Mouse (Mus musculus): ENCODE data around the gene Dlgap4.
"Not testable (repeated sequence)": the region's sequence is repeated elsewhere in the genome, so short reads cannot be mapped to it uniquely, and the experiment has no call there.

Dlgap4 gene

GRCm38 (mm10) chr2:156774035-156774737 lies 160.7 kb downstream of the Dlgap4 start:
- DNase-seq (ENCODE audit: extremely low read depth, low read depth, low spot score), result no peak

DNA sequence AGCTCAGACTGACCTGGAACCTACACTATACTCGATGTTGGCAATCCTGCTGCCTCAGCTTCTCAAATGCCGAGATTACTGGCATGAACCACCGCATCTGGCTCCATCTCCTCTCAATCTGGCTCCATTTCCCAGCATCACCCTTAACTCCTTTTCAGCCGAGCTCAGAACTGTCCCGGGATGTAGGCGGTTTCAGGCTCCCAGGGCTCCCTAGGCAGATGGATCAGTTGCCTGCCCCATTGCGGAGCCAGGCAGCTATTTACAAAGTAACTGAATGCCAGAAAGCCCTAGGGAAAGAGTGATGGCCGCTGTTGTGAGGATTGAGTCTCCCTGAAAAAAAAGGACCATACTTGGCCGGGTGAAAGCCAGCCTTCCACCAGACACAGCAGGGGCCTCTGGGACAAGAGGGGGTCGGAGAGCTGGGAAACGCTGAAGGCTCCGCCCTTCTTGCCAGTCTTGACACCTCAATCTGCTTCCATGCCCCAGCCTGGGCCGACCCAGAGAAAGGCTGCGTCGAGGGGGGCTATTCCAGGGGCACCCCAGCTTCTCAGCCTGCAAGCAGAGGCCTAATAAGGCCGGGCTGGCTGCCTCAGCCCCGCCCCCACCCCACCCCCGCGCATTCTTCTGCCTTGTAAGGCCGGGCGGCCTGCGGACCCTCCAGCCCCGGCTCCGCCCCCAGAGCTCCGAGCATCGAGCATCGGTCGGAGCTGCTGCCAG lies 161.4 kb downstream of the Dlgap4 start, which contains the start of gene Myl9:
Myl9 (plus strand) TSS at position 683 of the 717 bp plus-strand sequence.
- no peak for DNase-seq (ENCODE audit: extremely low read depth, low read depth, low spot score)

- no peak for DNase-seq (ENCODE audit: extremely low read depth, low read depth, low spot score)
Observed at GRCm38 (mm10) chr2:156775455-156776435, 162.2 kb downstream of the Dlgap4 start.

DNA sequence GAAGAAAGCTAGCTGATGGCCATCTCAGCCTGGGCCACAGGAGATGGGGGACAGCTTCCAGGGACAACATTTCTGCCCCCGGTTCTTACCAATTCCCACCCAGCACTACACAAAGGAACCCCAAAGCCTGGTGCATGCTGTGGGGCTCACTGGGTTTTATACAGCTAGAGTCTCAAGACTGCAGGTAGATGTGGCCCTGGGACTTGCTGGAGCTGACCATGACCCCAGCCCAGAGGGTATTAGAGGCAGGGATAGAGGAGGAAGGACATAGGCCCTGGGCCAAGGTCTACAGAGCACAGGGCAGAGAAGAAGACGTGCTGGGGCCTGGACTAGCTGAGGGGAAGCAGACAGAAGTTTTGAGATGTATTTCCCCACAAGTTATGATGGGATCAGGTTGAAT lies 163.4 kb downstream of the Dlgap4 start:
- no peak for DNase-seq (ENCODE audit: extremely low read depth, low read depth, low spot score)

- no peak for DNase-seq (ENCODE audit: extremely low read depth, low read depth, low spot score)
Observed at GRCm38 (mm10) chr2:156777326-156778004, 164.0 kb downstream of the Dlgap4 start.

GRCm38 (mm10) chr2:156778571-156778970 lies 165.1 kb downstream of the Dlgap4 start:
- no peak for DNase-seq (ENCODE audit: extremely low read depth, low read depth, low spot score)

DNA sequence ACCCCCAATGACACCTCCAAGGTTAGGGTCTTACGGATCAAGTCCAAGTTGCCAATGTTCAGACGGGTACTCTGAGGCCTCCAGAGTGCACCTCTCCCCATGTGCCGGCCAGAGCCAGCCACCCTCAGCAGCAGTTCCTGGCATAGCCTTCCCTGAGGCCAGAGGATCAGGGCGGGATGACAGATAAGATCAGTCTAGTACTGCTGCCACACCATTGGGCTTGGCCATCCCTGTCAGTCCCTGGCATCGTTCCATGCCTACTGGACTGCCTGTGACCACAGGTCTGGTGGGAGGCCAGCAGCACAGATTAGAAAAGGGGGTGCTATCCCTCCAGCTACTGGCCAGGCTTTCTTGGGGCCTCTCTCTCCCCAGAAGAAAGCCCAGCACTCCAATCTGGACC lies 165.5 kb downstream of the Dlgap4 start:
- DNase-seq (ENCODE audit: extremely low read depth, low read depth, low spot score), result no peak

DNA sequence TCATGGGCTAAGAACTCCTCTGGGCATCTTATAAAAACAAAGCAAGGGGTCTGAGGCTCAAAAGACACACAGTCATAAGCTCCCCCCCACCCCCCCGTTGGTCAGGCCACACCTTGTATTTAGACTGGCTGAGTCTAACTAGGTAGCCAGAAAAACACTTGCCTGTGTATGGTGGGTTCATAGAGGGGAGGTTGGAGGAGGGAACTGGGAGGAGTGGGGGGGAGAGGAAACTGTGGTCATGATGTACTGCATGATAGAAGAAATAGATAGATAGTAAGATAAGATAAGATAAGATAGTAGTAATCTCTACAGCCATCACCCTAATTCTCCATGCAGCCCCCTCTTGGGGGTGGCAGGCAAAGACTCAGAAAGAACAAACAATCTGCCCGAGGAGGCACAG lies 166.0 kb downstream of the Dlgap4 start:
- DNase-seq (ENCODE audit: extremely low read depth, low read depth, low spot score), result no peak

- no peak for DNase-seq (ENCODE audit: extremely low read depth, low read depth, low spot score)
Observed at GRCm38 (mm10) chr2:156780129-156780528, 166.6 kb downstream of the Dlgap4 start.

DNA sequence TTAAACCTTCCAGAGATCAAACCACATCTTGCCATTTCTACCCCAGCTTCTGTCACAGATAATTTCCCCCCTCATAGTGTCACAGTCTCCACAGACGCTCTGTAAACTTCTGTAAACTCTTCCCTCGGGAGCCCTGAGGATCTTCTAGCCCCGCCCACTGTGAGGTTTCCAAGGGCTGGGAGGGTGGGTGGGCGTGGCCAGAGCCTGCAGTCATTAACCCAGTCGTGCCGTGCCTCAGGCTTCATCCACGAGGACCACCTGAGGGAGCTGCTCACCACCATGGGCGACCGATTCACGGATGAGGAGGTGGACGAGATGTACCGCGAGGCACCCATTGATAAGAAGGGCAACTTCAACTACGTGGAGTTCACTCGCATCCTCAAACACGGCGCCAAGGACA lies 167.2 kb downstream of the Dlgap4 start:
- no peak for DNase-seq (ENCODE audit: extremely low read depth, low read depth, low spot score)

GRCm38 (mm10) chr2:156781281-156781680 lies 167.8 kb downstream of the Dlgap4 start:
- no peak for DNase-seq (ENCODE audit: extremely low read depth, low read depth, low spot score)

GRCm38 (mm10) chr2:156781836-156782480 lies 168.5 kb downstream of the Dlgap4 start:
- no peak for DNase-seq (ENCODE audit: extremely low read depth, low read depth, low spot score)

GRCm38 (mm10) chr2:156782481-156783348 lies 169.2 kb downstream of the Dlgap4 start:
- no peak for DNase-seq (ENCODE audit: extremely low read depth, low read depth, low spot score)

GRCm38 (mm10) chr2:156783349-156783728 lies 169.8 kb downstream of the Dlgap4 start:
- DNase-seq (ENCODE audit: extremely low read depth, low read depth, low spot score), result no peak

DNA sequence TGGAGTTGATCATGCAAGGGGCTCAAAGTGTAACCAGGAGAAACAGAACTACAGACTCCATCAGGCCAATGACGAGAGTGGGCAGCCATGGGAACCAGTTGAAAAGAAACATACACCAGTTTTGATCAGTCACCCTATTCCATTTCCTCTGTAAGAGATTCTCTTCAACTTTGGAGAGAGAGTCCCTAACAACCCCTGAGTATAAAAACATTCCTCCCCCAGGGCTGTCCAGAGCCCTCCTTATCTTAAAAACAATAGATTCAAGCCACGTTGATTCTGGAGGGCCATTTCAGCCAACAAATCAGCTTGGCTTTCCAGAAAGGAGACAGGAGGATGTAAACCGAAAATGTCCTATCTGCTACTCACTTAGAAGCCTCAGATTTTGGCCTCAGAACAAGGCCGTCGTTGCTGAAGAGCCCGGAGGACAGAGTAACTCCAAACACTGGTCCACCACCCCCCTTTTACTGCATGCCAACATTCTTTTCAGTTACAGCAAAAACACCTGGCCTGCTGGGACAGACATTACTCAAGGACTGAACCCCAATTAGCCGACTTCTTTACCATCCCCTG lies 170.6 kb downstream of the Dlgap4 start:
- no peak for DNase-seq (ENCODE audit: extremely low read depth, low read depth, low spot score)

- no peak for DNase-seq (ENCODE audit: extremely low read depth, low read depth, low spot score)
Observed at GRCm38 (mm10) chr2:156784891-156785290, 171.4 kb downstream of the Dlgap4 start.

DNA sequence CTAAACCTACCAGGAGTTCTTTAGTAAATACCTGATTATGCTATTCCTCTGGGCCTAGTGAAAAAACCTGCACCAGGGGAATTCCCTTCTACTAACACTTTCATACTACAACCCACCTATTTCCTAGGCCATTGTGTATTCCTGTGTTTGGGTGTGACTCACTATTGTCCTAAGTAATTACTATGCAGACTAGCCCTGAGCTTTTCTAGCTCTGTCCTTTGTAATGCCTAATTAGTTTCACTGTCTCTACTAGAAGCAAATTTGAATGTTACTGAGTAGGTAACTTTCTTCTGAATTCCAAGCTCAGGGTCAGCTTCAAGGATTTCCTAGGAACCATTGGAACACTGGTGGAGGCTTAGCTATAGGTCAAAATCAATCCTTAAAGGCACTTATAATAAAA lies 172.9 kb downstream of the Dlgap4 start:
- not testable (repeated sequence) for DNase-seq (ENCODE audit: extremely low read depth, low read depth, low spot score)

DNA sequence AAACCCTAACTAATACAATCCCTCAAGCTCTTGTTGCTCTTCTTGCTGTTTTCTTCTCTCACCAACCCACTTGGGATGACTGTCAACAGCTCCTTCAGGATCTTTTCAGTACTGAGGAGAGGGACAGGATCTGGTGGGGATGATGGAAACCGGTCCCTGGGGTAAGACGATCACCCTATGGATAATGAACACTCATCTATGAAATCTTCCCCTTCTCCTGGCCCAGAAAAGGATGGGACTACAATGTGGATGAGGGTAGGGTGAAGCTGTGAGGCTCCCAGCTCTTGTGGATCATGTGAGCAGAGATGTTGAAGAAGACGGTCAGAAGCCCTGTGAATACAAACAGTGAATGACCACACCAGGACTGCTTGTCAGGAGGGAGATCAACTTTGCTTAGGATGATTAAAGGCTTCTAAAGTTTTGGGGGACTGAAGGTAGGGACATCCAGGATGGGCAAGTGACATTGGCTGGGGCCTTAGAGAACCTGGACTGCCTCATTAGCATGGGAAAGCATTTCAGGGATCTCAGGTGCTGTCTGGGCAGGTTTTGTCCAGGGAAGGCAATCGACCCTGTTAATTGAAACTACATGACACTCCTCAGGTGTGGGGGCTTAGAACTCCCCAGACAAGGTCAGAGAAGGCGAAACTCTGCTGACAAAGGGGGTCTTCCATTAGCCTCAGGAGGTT lies 173.7 kb downstream of the Dlgap4 start:
- DNase-seq (ENCODE audit: extremely low read depth, low read depth, low spot score), result no peak

DNA sequence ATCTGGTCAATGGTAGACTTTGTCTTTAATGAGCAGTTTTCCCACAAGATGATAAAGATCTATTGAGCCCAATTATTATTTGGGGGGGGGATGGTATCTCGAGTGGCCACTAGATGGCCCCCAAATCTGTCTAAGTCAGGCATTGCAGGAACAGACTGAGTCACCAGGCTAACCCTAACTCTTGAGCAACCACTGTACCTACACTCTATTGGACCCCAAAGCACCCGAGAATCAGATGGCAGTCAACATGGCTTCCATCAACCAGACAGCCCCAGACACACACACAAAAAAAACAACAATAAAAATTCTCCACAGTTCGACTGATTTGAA lies 174.2 kb downstream of the Dlgap4 start:
- no peak for DNase-seq (ENCODE audit: extremely low read depth, low read depth, low spot score)

Measured in fat pad, adult 2 months (tissue).